Mouse (Mus musculus): ENCODE results near the gene Cables2.

The Cables2 gene

GRCm38 (mm10) chr2:180273394-180274244 lies at the start of gene Cables2:
TSS of gene Cables2 (minus strand) at chr2:180273496.
- DNase-seq (ENCODE audit: extremely low read depth, low read depth), result peak; percentile 92

DNA sequence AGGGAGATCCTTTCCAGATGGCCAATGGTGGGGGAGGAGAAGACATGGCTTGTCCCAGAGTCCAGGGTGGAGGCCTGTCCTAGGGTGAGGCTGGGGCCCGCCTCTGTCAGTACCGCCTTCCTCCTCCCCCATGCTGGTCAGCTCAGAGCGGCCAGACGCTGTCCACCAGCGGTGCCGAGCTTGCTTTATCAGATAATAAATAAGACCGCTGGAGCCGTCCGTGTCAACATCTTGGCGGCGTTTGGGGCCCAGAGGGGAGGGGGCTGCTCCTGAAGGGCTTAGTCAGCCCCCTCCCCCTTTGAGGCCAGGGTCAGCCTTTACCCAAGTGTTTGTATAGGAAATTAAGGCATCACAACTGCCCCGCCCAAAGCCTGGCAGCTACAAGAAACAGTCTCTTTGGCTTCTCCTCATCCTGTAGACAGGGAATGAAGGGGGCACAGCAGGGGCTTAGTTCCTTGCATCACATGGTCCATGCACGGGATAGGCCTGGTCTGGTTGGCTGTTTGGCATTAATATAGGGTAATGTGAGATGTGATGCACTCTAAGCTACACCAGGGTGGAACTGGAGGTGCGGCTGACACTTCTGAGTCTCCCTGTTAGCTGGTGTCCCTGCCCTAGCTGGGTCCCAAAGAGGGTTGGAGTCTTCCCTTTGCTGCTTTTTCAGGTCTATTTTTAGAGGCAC lies 49.5 kb upstream of the Cables2 start:
- no peak for DNase-seq (ENCODE audit: extremely low read depth, low read depth)

GRCm38 (mm10) chr2:180320216-180320615 lies 46.9 kb upstream of the Cables2 start:
- peak; percentile 33 for DNase-seq (ENCODE audit: extremely low read depth, low read depth)

GRCm38 (mm10) chr2:180317591-180317990 lies 44.3 kb upstream of the Cables2 start:
- DNase-seq (ENCODE audit: extremely low read depth, low read depth), result no peak

- no peak for DNase-seq (ENCODE audit: extremely low read depth, low read depth)
Observed at GRCm38 (mm10) chr2:180314292-180314691, 41.0 kb upstream of the Cables2 start.

- DNase-seq (ENCODE audit: extremely low read depth, low read depth), result no peak
Observed at GRCm38 (mm10) chr2:180311147-180311546, 37.9 kb upstream of the Cables2 start.

DNA sequence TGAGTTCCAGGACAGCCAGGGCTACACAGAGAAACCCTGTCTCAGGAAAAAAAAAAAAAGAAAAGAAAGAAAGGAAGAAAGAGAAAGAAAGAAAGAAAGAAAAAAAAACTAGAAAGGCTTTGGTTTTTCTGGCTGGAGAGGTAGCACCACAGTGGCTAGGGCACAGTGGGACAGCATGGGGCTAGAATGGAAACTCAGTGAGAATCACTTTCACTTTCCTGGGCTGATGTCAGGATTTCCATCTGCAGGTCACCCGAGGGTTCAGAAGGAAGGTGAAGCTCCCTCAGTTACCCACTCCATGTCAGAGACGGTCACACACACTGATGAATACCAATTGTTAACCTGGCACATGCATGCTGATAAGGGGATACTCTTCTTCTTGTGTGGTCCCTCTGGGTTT lies 34.4 kb upstream of the Cables2 start:
- no peak for DNase-seq (ENCODE audit: extremely low read depth, low read depth)

DNA sequence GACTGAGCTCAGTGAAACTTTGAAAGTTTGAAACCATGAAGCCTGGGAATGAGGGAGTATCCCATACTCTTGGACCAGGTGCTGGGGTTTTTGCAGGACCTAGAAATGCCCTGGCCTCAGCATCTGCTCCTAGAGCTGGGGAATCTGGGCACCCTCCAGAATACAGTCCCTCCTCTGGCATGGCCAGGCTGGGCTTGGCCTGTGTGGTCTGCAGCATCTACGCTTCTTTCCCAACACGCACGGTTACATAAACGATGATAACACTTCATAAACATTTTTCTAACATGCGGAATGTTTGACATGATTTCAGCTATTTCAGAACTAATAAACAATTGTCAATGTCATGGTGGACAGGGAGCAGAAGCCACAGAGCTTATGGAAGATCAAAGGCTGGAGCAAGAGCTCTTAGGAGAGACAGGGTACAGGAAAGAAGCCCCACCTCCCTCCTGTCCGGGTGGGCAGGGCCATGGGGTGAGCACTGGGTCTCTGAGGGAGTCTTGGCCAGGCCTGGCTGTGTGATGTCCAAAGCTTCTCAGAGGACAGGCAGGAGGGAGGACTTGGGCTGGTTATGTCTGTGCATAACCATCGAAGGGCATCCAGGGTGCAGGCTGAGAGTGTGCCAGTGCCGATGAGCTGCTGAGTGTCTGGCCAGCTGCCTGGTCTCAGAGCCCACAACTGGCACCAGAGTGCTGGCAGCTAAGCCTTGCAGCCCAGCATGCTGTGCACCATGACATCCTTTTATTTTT lies 33.3 kb upstream of the Cables2 start:
- DNase-seq (ENCODE audit: extremely low read depth, low read depth), result no peak

- no peak for DNase-seq (ENCODE audit: extremely low read depth, low read depth)
Observed at GRCm38 (mm10) chr2:180306009-180306408, 32.7 kb upstream of the Cables2 start.

- no peak for DNase-seq (ENCODE audit: extremely low read depth, low read depth)
Observed at GRCm38 (mm10) chr2:180305490-180305889, 32.2 kb upstream of the Cables2 start.

- no peak for DNase-seq (ENCODE audit: extremely low read depth, low read depth)
Observed at GRCm38 (mm10) chr2:180304554-180304953, 31.3 kb upstream of the Cables2 start.

GRCm38 (mm10) chr2:180303468-180303867 lies 30.2 kb upstream of the Cables2 start:
- no peak for DNase-seq (ENCODE audit: extremely low read depth, low read depth)

DNA sequence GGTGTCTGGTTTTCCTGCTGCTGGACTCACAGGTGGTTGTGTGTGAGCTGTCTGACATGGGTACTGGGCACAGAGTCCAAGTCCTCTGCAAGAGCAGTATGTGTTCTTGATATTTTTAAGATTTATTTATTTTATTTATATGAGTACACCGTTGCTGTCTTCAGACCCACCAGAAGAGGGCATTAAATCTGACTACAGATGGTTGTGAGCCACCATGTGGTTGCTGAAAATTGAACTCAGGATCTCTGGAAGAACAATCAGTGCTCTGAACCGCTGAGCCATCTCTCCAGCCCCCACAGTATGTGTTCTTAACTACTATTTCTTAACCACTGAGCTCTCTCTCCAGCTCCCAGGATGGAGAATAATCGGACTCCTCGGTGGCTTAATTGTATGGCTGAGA lies 28.9 kb upstream of the Cables2 start:
- no peak for DNase-seq (ENCODE audit: extremely low read depth, low read depth)

GRCm38 (mm10) chr2:180300771-180301170 lies 27.5 kb upstream of the Cables2 start:
- DNase-seq (ENCODE audit: extremely low read depth, low read depth), result no peak

DNA sequence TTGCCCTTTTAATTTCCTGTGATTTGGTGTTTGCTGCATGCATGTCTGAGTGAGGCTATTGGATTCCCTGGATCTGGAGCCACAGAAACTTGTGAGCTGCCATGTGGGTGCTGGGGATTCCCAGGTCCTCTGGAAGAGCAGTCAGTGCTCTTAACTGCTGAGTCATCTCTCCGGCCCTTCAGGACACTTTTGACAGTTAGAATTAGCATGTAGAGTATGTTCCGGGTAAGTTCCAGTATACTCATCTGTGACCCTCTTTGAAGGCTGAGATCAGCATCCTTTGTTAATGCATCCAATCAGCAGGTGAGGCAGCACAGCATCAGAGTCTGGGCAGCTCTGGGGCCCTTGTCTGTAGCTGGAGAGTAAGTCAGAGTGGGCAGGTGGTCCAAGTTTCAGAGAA lies 27.0 kb upstream of the Cables2 start:
- DNase-seq (ENCODE audit: extremely low read depth, low read depth), result no peak

DNA sequence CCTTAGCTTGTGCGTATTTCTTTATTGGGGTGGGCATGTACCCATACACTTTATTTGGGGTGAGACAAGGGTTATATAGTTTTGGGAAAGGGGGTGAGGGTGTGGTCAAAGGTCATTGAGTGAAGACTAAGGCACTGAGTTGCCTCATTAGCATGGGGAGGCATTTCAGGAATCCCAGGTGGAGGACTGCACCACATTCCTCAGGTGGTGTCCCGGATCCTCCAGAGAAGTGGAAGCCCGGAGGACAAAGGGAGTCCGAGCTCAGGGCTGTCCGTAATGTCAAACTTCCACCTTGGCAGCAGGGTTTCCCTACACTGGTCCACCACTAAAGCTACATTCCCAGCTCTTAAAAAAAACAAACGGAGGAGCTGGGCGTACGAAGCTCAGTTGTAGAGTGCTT lies 19.6 kb upstream of the Cables2 start:
- DNase-seq (ENCODE audit: extremely low read depth, low read depth), result no peak

- DNase-seq (ENCODE audit: extremely low read depth, low read depth), result no peak
Observed at GRCm38 (mm10) chr2:180292026-180292425, 18.7 kb upstream of the Cables2 start.

DNA sequence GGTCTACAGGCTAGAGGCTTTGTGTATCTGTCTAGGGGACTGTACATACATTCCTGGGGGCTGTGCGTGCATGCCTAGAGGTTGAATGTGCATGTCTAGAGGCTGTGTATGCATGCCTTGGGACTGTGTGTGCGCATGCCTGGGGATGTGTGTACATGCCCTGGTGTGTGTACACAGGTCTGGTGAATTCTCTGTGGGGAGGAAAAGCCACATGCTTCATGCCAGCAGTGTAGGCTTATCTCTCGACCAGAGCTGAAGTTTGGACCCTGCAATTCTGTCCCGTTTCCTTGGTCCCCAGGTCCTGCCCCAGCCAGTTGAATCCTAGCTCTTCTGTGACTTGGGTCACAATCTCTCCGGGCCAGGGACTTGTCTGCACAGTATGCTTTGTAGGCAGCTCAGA lies 18.3 kb upstream of the Cables2 start:
- DNase-seq (ENCODE audit: extremely low read depth, low read depth), result no peak

DNA sequence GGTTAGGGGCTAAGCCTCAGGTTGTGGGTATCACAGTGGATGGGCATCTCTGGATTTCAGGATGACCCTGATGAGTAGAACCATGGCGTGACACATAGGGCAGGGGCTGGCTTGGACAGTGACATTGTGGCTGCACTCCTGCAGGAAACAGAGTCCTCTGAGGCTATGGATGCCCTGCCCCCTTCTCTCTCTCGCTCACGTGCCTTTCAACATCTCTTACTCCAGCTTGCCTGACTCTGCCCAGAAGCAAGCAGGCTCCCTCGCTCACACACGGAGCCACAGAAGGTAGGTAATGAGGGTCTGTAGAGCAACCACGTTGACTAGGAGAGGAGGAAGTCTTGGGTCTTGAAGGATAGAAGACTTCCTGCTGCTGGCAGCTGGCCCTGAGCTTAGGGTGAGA lies 17.2 kb upstream of the Cables2 start:
- no peak for DNase-seq (ENCODE audit: extremely low read depth, low read depth)

DNA sequence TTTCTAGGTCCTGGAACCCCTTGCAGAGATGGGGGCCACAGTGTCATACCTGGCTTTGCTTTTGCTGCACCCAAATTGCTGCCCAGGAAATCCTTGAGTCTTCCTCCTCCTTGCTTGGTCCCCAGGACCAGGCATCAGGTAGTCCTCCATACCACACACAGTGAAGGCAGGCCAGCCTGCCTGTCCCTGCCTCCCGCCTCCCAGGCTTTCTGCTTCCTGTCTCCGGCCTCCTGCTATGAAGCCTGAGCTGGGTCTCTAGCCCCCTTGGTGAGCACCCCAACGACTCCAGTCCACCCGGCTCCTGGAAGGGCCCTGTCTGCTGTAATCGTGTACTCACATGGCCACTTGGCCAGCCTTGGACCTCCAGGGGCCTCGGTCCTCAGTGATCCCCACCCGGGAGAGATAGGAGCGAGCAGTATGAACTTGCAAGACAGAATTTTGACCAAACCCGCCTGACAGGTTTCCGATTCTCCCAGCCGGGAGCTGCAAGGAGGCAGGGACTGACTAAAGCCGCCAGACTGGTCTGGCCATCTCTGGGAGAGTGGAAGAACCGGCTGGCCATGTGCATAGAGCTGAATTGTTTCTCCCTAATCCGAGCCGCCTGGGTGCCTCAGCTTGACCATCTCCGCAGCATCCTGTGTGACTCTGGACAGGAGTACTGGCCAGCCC lies 16.3 kb upstream of the Cables2 start, which contains the start of gene Rbbp8nl:
Gene Rbbp8nl, minus strand, starts transcription at position 440 of the 669 bp plus-strand sequence.
- no peak for DNase-seq (ENCODE audit: extremely low read depth, low read depth)

- DNase-seq (ENCODE audit: extremely low read depth, low read depth), result no peak
Observed at GRCm38 (mm10) chr2:180288966-180289365, 15.7 kb upstream of the Cables2 start.

Data from MEL-GATA-1-ER (cell line).